Mouse (Mus musculus): ENCODE measurements around the gene Iqcf6.

DNA sequence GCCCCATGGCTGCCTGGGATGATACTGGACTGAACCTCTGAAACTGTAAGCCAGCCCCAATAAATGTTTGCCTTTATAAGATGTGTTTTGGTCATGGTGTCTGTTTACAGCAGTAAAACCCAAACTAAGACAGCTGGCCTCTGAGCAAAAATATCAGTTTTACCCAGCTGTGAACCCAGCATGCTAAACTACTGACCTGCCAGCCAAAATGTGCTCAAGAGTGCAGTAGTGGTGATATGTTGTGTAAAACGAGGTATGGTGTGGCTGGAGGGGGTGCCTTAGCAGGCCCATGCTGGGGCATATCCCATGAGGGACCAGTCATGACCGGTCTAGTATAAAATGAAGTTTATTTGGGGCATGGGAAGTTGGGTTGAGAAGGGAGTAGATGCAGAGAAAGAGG, 12.4 kb upstream of the Iqcf6 start:
- TF ChIP-seq EP300 (IDR thresholded peaks at IDR 0.05; ENCODE audit: low read depth in 1 of 2, low read length in 2 of 2) (no peak), CTCF (IDR thresholded peaks at IDR 0.05 in 2 of 3, conservative IDR thresholded peaks at IDR 0.05 in 1 of 3; ENCODE audit: control insufficient read depth in 1 of 3, insufficient read depth in 1 of 3, low read depth in 2 of 3, low read length in 3 of 3, poor library complexity in 1 of 3, severe bottlenecking in 1 of 3) (no peak), MXI1 (IDR thresholded peaks at IDR 0.05; ENCODE audit: low read depth, low read length) (no peak), ZNF384 (IDR thresholded peaks at IDR 0.05; ENCODE audit: low read depth, low read length) (no peak)

Data from MEL (cell line).